Mouse (Mus musculus) embryonic facial prominence, embryonic 10.5 days (tissue): ENCODE data around the gene Mtmr4. TPM values are rescaled to one million over a fixed set of nuclear protein-coding genes. Genes with fewer than 3 reads are reported as not detected.

ENCODE experiments used
- DNase-seq: peaks from one replicate; pipeline ENCODE4 v3.0.0-alpha.2; 2017; ENCODE audit warnings: low spot score
- H3K27ac ChIP-seq: fragments of 300-500 bp; sonication (generic); replicated peaks from 2 replicates; pipeline ENCODE4 v1.5.1; 2016; ENCODE audit warnings: mild to moderate bottlenecking
- H3K27me3 ChIP-seq: fragments of 300-500 bp; sonication (generic); replicated peaks from 2 replicates; pipeline ENCODE4 v1.6.1; 2016; ENCODE audit warnings: low read depth, mild to moderate bottlenecking; ENCODE audit not compliant: poor library complexity, severe bottlenecking
- H3K36me3 ChIP-seq: fragments of 300-500 bp; sonication (generic); replicated peaks from 2 replicates; pipeline ENCODE4 v1.6.1; 2016; ENCODE audit warnings: mild to moderate bottlenecking, moderate library complexity
- H3K4me1 ChIP-seq: fragments of 300-500 bp; sonication (generic); 2 replicates; pipeline ENCODE4 v1.6.1; 2016
- H3K4me3 ChIP-seq: fragments of 300-500 bp; sonication (generic); 2 replicates; pipeline ENCODE4 v1.5.1; 2016; ENCODE audit warnings: mild to moderate bottlenecking, moderate library complexity
- H3K9me3 ChIP-seq: fragments of 300-500 bp; sonication (generic); 2 replicates; pipeline ENCODE4 v1.6.1; 2016; ENCODE audit warnings: mild to moderate bottlenecking
- WGBS: fragments of 180-500 bp; shearing (Covaris S2); methylation state at CpG from one replicate; pipeline ENCODE4 v1.1.7; 2016; 5-methylcytosine and 5-hydroxymethylcytosine counted together
- polyA plus RNA-seq: library from polyadenylated mRNA; unstranded; fragments of >200 nt; fragmentation: Nextera tagmentation; extraction: Ambion mirVana; gene quantifications from 2 replicates; pipeline ENCODE4 v1.2.1, GENCODE M21; 2016

Gene Mtmr4
- polyA plus RNA-seq, 1 experiment from 2014 or later, result 71.1 TPM

DNA sequence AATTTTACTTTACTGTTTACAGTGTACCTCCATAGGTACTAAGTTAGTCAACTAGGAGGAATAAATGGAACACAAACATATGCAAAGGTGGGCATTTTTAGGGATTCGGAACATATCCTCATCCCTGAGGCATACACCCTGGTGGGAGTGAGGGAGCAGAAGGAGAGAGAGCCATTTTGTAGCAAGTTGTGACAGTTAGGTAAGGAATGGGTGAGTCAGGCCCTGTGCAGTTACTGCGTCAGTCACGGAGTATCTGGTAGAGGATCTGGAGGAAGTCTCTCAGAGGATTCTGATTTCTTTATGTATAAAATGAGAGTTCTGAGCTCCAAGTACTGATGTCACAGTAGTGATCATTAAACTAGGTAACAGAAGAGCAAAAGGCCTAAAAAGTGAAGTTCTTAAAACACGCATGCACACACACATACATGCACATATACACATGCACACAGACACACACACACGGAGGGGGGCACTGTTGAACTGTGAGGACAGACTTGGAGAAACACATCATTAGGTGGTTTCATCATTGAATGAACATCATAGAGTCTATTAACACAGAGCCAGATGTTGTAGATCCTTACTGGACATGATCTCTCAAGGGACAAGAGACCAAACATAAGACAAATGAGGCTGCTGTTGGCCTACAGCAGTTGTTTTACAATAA lies 4.6 kb upstream of the Mtmr4 start:
- Histone ChIP-seq H3K27ac (no peak overlapping the region), H3K36me3 (no peaks in the 10 kb centered on the region), H3K27me3 (no peaks in the 10 kb centered on the region), H3K4me1 (peaks cover 31% of the 10 kb centered on the region), H3K9me3 (no peaks in the 10 kb centered on the region), H3K4me3 (no peak overlapping the region)
- no peak for DNase-seq
- WGBS, result 92% methylated on average over 5 of the region's 5 CpGs

- H3K36me3 ChIP-seq, result peaks cover 14% of the 10 kb centered on the region
- DNase-seq, result no peak
- no peak overlapping the region for H3K27ac ChIP-seq
- H3K4me1 ChIP-seq, result peaks cover 53% of the 10 kb centered on the region
- H3K27me3 ChIP-seq, result no peaks in the 10 kb centered on the region
- WGBS, result 91% methylated on average over 8 of the region's 8 CpGs
- no peaks in the 10 kb centered on the region for H3K9me3 ChIP-seq
- H3K4me3 ChIP-seq, result peak overlapping the region; percentile 91
Measured at GRCm38 (mm10) chr11:87589605-87590004, 2.4 kb upstream of the Mtmr4 start.

- no peaks in the 10 kb centered on the region for H3K9me3 ChIP-seq
- H3K4me3 ChIP-seq, result peak overlapping the region; percentile 91
- H3K27ac ChIP-seq, result peak overlapping the region; percentile 94
- peak; percentile 52 for DNase-seq
- peaks cover 17% of the 10 kb centered on the region for H3K36me3 ChIP-seq
- 3% methylated on average over 25 of the region's 25 CpGs for WGBS
- no peaks in the 10 kb centered on the region for H3K27me3 ChIP-seq
- H3K4me1 ChIP-seq, result peaks cover 62% of the 10 kb centered on the region
Measured at GRCm38 (mm10) chr11:87590841-87591525, 979 bp upstream of the Mtmr4 start.

GRCm38 (mm10) chr11:87592354-87592695 lies 363 bp downstream of the Mtmr4 start:
- WGBS, result 0% methylated on average over 15 of the region's 15 CpGs
- Histone ChIP-seq H3K27ac (peak overlapping the region; percentile 94), H3K9me3 (no peaks in the 10 kb centered on the region), H3K27me3 (no peaks in the 10 kb centered on the region), H3K4me3 (peak overlapping the region; percentile 91), H3K4me1 (peaks cover 75% of the 10 kb centered on the region), H3K36me3 (peaks cover 27% of the 10 kb centered on the region)
- no peak for DNase-seq

DNA sequence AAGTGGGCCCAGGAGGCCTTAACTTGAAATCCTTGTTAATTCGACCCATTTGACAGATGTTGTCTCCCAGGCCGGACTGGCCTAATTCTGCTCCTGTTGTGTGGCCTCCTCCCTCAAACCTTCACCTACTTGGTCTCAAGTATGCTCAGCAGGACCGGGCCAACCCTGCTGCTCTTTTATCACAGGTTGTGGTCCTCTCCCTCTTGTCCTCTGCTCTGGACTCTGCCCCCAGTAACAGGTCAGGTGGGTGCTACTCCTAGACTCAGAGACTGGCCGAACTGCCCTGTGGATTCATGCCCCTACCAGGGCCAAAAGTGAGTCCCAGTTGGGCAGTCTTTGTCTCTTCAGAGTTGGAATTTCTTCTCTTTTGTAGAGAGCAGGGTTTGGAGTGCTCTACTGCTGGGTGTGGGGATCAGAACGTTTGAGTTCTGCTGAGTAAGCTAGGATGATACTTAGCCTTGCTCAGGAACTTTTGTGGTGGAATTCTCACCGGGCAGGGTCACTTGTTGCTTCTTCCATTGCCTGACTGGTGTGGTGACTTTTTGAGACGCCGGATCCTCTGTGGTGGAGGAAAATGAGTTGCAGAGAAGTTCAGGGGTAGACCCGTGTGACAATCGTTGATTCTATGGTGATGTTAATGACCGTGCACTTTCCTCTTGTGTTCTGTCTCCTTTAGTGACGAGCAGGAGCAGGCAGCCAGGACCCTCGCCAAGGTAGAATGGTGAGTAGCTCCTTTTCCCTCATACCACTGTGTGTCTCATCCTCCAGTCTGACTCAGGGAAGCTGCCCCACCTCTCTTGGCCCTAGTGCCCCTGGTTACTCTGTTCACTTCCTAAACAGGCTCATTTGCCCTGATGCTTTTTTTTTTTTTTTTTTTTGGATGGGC lies 994 bp downstream of the Mtmr4 start:
- no peaks in the 10 kb centered on the region for H3K27me3 ChIP-seq
- H3K9me3 ChIP-seq, result no peaks in the 10 kb centered on the region
- H3K4me3 ChIP-seq, result peak overlapping the region; percentile 91
- 43% methylated on average over 13 of the region's 13 CpGs for WGBS
- H3K4me1 ChIP-seq, result peaks cover 77% of the 10 kb centered on the region
- H3K36me3 ChIP-seq, result peaks cover 33% of the 10 kb centered on the region
- DNase-seq, result peak; percentile 27
- peak overlapping the region; percentile 94 for H3K27ac ChIP-seq

DNA sequence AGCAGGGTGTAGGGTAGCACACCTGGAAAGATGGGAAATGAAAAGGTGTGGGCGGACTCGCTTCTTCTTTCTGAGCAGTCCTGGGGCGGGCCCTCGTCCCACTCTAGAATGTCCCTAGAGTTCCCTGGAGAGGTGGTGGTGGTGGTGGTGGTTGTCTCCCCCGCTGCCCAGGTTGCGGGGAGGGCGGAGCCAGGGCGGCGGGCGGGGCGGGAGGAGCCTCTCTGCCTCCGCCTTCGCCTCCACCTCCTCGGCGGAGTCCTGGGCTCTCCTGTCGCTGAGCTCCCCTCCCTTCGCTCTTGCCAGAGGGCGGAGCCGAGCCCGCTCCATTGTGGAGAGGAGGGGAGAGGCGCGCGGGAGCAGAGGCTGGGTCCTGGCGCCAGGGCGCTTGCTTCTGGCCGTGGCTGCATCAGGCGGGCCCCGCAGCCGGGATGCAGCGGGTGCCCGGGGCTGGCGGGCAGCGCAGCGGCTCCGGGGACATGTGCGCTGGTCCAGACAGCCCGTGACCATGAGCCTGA lies 3.4 kb downstream of the Mtmr4 start:
- Histone ChIP-seq H3K27me3 (no peaks in the 10 kb centered on the region), H3K36me3 (peaks cover 58% of the 10 kb centered on the region), H3K27ac (peak overlapping the region; percentile 93), H3K9me3 (no peaks in the 10 kb centered on the region), H3K4me1 (peaks cover 60% of the 10 kb centered on the region), H3K4me3 (peak overlapping the region; percentile 75)
- WGBS, result under 1% methylated on average over 37 of the region's 37 CpGs
- peak; percentile 93 for DNase-seq

DNA sequence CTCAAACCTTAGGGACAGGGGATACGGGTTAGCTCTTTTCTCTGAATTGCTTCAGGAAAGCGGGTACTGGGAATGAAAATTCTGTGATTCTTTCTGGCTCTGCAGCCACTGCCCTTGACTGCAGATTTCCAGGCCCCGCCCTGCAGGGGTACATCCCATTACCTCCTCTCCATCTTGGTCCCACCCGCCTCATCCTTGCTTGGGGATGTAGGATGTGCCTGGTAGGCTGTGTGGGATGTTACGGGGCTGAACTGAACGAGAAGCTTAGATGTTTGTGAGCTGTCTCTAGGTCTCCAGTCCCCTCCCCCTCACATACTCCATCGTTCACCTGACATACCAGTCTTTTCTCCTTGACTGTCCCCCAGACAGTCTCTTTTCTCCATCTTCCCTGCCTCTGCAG lies 4.0 kb downstream of the Mtmr4 start:
- Histone ChIP-seq H3K9me3 (no peaks in the 10 kb centered on the region), H3K36me3 (peaks cover 64% of the 10 kb centered on the region), H3K27me3 (no peaks in the 10 kb centered on the region), H3K27ac (peak overlapping the region; percentile 93), H3K4me3 (peak overlapping the region; percentile 75), H3K4me1 (peaks cover 54% of the 10 kb centered on the region)
- DNase-seq, result no peak
- WGBS, result 11% methylated on average over 7 of the region's 7 CpGs

DNA sequence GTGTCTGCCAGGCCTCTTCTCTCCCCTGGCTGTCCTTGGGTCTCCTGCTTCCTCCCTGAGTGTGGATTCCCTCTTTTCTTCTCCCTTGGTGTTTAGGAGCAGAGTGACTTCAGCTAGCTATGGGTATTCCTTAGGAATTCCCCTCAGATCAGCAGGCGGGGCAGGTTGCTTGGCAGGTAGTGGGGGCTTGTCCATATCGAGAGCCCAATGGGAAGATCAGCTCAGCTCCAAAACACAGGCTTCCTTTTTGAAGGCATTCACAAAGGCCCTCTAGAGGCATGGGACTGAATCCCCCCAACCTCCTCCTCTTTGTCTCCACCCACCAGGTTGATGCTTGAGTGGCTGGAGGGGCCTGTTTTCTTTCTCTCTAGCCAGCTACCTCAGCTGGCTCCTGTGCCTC lies 4.5 kb downstream of the Mtmr4 start:
- H3K27ac ChIP-seq, result peak overlapping the region; percentile 93
- no peaks in the 10 kb centered on the region for H3K9me3 ChIP-seq
- peaks cover 54% of the 10 kb centered on the region for H3K4me1 ChIP-seq
- peaks cover 69% of the 10 kb centered on the region for H3K36me3 ChIP-seq
- WGBS, result 52% methylated on average over 2 of the region's 2 CpGs
- no peaks in the 10 kb centered on the region for H3K27me3 ChIP-seq
- no peak for DNase-seq
- peak overlapping the region; percentile 75 for H3K4me3 ChIP-seq

DNA sequence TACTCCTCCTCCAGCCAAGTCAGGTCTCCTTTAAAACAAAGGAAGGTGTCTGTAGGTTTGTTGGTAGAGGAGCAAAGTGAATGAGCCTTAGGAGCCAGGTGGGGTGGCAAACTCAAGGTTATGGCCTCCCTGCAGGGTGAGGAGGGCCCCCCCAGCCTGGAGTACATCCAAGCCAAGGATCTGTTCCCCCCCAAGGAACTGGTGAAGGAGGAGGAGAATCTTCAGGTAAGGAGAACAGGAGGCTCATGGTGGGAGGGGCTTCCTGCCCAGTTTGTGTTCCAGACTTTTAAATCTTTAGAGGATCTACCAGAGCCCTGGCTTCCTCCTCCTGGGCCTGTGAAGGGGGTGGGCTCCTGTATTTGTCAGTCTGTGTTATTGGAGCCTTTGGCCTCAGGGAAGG lies 5.1 kb downstream of the Mtmr4 start:
- peak overlapping the region; percentile 75 for H3K4me3 ChIP-seq
- no peaks in the 10 kb centered on the region for H3K27me3 ChIP-seq
- peak overlapping the region; percentile 93 for H3K27ac ChIP-seq
- no peaks in the 10 kb centered on the region for H3K9me3 ChIP-seq
- H3K4me1 ChIP-seq, result peaks cover 54% of the 10 kb centered on the region
- no peak for DNase-seq
- peaks cover 75% of the 10 kb centered on the region for H3K36me3 ChIP-seq

DNA sequence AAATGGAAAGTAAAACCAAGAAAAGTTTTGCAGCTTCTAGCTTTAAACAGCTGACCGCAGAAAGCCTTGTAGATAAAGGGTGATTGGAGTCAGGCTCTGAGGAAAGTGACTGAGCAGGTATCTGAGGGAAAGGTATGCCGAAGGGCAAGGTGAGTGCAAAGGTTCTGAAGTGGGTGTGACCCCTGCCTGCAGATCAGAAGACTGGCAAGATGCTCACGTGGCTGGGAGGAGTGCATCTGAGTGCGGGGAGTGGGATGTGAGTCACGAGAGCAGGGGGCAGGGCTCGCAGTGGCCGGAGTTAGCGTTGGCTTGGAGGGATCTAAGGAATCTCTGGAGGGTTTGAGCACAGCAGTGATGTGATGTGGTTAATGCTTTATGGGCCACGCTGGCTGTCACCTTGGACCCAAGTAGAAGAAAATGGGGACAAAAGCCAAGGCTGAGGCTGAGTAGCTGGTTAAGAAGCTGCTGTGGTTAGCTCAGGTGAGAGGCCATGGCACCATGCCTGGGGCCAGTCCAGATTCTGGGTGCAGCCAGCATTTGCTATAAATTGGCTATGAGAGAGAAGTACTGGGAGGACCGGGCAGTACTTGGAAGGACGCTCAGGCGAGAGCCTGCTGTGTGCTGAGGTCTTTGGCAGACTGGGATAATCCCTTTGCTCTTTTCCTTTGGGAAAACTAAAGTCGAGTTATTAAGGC lies 7.6 kb downstream of the Mtmr4 start:
- WGBS, result 91% methylated on average over 13 of the region's 13 CpGs
- Histone ChIP-seq H3K9me3 (no peaks in the 10 kb centered on the region), H3K27ac (no peak overlapping the region)

DNA sequence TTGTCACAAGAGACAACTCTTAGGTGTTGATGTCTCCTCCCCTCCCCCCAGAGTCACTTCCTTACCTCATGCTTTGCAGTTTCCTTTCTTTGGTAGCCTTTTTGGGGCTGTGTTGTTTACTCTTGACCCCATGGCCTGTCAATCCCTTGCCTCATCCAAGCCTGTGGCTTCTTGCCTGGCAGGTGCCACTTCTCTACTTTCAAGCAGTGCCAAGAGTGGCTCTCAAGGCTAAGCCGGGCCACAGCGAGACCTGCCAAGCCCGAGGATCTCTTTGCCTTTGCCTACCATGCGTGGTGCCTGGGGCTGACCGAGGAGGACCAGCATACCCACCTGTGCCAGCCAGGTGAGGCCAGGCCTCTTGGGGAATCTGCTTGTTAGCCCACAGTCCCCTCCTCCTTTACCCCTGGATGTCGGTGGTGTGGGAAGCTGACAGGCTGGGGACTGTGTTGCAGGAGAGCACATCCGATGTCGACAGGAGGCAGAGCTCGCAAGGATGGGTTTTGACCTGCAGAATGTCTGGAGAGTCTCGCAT lies 8.4 kb downstream of the Mtmr4 start:
- Histone ChIP-seq H3K4me1 (peaks cover 21% of the 10 kb centered on the region), H3K36me3 (peaks cover 91% of the 10 kb centered on the region), H3K27ac (no peak overlapping the region), H3K27me3 (no peaks in the 10 kb centered on the region), H3K4me3 (no peak overlapping the region), H3K9me3 (no peaks in the 10 kb centered on the region)
- 94% methylated on average over 10 of the region's 10 CpGs for WGBS
- DNase-seq, result no peak

More for the DNA sequence above, 7.6 kb downstream of the Mtmr4 start:
- peaks cover 29% of the 10 kb centered on the region for H3K4me1 ChIP-seq
- no peaks in the 10 kb centered on the region for H3K27me3 ChIP-seq
- no peak for DNase-seq
- H3K36me3 ChIP-seq, result peaks cover 86% of the 10 kb centered on the region
- H3K4me3 ChIP-seq, result no peak overlapping the region

DNA sequence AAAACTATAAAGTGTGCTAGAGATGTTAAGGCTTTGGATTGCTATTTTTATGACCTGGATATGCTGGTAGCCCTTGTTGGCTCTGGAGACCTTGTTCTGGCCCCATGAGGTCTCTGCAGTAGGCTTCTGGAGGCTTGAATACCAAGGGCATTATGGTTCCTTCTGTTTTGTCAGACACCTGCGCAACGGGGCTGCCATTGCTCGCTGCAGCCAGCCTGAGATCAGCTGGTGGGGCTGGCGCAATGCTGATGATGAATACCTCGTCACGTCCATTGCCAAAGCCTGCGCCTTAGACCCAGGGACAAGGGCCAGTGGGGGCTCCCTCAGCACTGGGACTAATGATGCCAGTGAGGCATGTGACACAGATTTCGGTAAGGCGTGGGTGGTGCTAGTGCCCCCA lies 10.3 kb downstream of the Mtmr4 start:
- no peak for DNase-seq
- no peak overlapping the region for H3K4me3 ChIP-seq
- H3K4me1 ChIP-seq, result peaks cover 2% of the 10 kb centered on the region; the same call in 1 of the 2 replicates
- no peak overlapping the region for H3K27ac ChIP-seq
- 96% methylated on average over 9 of the region's 9 CpGs for WGBS
- no peaks in the 10 kb centered on the region for H3K9me3 ChIP-seq
- H3K36me3 ChIP-seq, result peaks cover 100% of the 10 kb centered on the region
- no peaks in the 10 kb centered on the region for H3K27me3 ChIP-seq
